Mouse (Mus musculus): ENCODE results near the gene Ube2j1. TPM values are rescaled to one million over a fixed set of nuclear protein-coding genes. Genes with fewer than 3 reads are reported as not detected.

Ube2j1 gene
- total and polyA plus RNA-seq, 2 experiments, result 13.1 to 21.3 TPM

DNA sequence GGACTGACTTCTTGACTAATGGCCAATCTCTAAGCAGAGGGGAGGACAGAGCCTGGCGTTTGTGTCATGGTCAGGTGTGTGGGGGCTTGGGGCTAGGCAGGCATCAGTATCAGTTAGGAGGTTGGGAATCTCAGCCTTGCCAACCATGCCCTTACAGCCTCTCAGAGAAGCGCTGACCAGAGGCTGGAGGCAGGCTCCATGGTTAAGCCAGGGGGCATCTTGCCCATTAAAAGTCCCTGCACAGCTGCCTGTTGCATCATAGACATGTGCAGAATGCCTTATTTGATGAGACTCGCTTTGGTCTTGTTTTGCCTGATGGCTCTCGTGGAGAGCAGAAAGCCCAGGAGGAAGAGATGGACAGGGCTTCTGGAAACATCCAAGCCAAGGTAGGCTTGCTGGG, 31.8 kb downstream of the Ube2j1 start, which contains the start of gene Gabrr2:
Gene Gabrr2 (plus strand): TSS at position 19 of the 400 bp plus-strand sequence.
- H3K9ac ChIP-seq (ENCODE audit: low read depth, low read length), result no peak within 1 kb of the TSS
- no peak for DNase-seq (ENCODE audit: extremely low read depth, low read depth, low spot score)
- no peak for TF ChIP-seq CTCF (IDR thresholded peaks at IDR 0.05; ENCODE audit: low read depth, low read length)
- TF ChIP-seq POLR2A (IDR thresholded peaks at IDR 0.05; ENCODE audit: extremely low read depth, insufficient read depth, low read length), result no peak
- no peak within 1 kb of the TSS for H3K27ac ChIP-seq (replicated peaks; ENCODE audit: insufficient read depth, low read depth, low read length)
- no peaks in the 10 kb centered on the region for H3K79me2 ChIP-seq (ENCODE audit: control insufficient read depth, insufficient read depth, low read length)
- 88% methylated on average over 4 of the region's 4 CpGs for WGBS
- no peaks in the 10 kb centered on the region for H3K36me3 ChIP-seq (ENCODE audit: control insufficient read depth, insufficient read depth, low read length)
- no peak within 1 kb of the TSS for H3K4me3 ChIP-seq (ENCODE audit: insufficient read depth, low read depth, low read length)
- H3K27me3 ChIP-seq (ENCODE audit: control insufficient read depth, insufficient read depth, low read length), result no peaks in the 10 kb centered on the region
- 0 out of 2 replicates have a peak, but pooled peaks cover 2% of the 10 kb centered on the region for H3K4me1 ChIP-seq (ENCODE audit: control insufficient read depth, insufficient read depth, low read length)

- no peak overlapping the region for H3K9ac ChIP-seq (ENCODE audit: low read depth, low read length)
- no peaks in the 10 kb centered on the region for H3K27me3 ChIP-seq (ENCODE audit: control insufficient read depth, insufficient read depth, low read length)
- no peak for DNase-seq (ENCODE audit: extremely low read depth, low read depth, low spot score)
- TF ChIP-seq CTCF (IDR thresholded peaks at IDR 0.05; ENCODE audit: low read depth, low read length) (no peak), POLR2A (IDR thresholded peaks at IDR 0.05; ENCODE audit: extremely low read depth, insufficient read depth, low read length) (no peak)
- WGBS, result 88% methylated on average over 6 of the region's 6 CpGs
- H3K4me3 ChIP-seq (ENCODE audit: insufficient read depth, low read depth, low read length), result no peak overlapping the region
- H3K4me1 ChIP-seq (ENCODE audit: control insufficient read depth, insufficient read depth, low read length), result no peaks in the 10 kb centered on the region
- no peaks in the 10 kb centered on the region for H3K36me3 ChIP-seq (ENCODE audit: control insufficient read depth, insufficient read depth, low read length)
- H3K27ac ChIP-seq (replicated peaks; ENCODE audit: insufficient read depth, low read depth, low read length), result no peak overlapping the region
- H3K79me2 ChIP-seq (ENCODE audit: control insufficient read depth, insufficient read depth, low read length), result no peaks in the 10 kb centered on the region
Observed at GRCm38 (mm10) chr4:33064986-33065385, 33.8 kb downstream of the Ube2j1 start.

- TF ChIP-seq CTCF (IDR thresholded peaks at IDR 0.05; ENCODE audit: low read depth, low read length), result no peak
- no peak for TF ChIP-seq POLR2A (IDR thresholded peaks at IDR 0.05; ENCODE audit: extremely low read depth, insufficient read depth, low read length)
- 51% methylated on average over 14 of the region's 14 CpGs for WGBS
- no peak for DNase-seq (ENCODE audit: extremely low read depth, low read depth, low spot score)
- Histone ChIP-seq H3K27me3 (ENCODE audit: control insufficient read depth, insufficient read depth, low read length) (no peaks in the 10 kb centered on the region), H3K4me3 (ENCODE audit: insufficient read depth, low read depth, low read length) (no peak overlapping the region), H3K79me2 (ENCODE audit: control insufficient read depth, insufficient read depth, low read length) (no peaks in the 10 kb centered on the region), H3K4me1 (ENCODE audit: control insufficient read depth, insufficient read depth, low read length) (no peaks in the 10 kb centered on the region), H3K36me3 (ENCODE audit: control insufficient read depth, insufficient read depth, low read length) (no peaks in the 10 kb centered on the region), H3K27ac (replicated peaks; ENCODE audit: insufficient read depth, low read depth, low read length) (no peak overlapping the region), H3K9ac (ENCODE audit: low read depth, low read length) (no peak overlapping the region)
Observed at GRCm38 (mm10) chr4:33066223-33066960, 35.2 kb downstream of the Ube2j1 start.

DNA sequence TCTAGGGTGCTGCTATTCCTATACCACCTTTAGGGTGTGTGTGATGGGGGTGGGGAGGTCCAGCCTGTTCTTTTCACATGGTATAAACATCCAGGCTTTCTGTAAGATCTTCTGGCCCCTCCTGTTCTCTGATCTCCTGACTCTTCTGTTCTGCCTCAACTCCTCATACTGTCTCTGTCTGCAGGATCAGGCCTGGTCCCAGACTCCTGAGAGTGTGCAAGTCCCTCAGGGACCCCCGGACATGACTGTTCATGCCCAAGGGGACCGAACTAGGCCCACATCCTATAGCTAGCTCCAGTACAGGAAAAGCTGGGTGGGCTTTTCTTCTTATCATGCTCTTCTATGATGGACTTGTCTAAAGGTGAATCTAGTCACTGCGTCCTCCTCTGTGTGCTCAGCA, 36.1 kb downstream of the Ube2j1 start:
- no peaks in the 10 kb centered on the region for H3K4me1 ChIP-seq (ENCODE audit: control insufficient read depth, insufficient read depth, low read length)
- no peak overlapping the region for H3K27ac ChIP-seq (replicated peaks; ENCODE audit: insufficient read depth, low read depth, low read length)
- no peaks in the 10 kb centered on the region for H3K36me3 ChIP-seq (ENCODE audit: control insufficient read depth, insufficient read depth, low read length)
- no peak for TF ChIP-seq CTCF (IDR thresholded peaks at IDR 0.05; ENCODE audit: low read depth, low read length)
- TF ChIP-seq POLR2A (IDR thresholded peaks at IDR 0.05; ENCODE audit: extremely low read depth, insufficient read depth, low read length), result no peak
- H3K4me3 ChIP-seq (ENCODE audit: insufficient read depth, low read depth, low read length), result no peak overlapping the region
- no peak overlapping the region for H3K9ac ChIP-seq (ENCODE audit: low read depth, low read length)
- H3K27me3 ChIP-seq (ENCODE audit: control insufficient read depth, insufficient read depth, low read length), result no peaks in the 10 kb centered on the region
- 97% methylated on average over 3 of the region's 3 CpGs for WGBS
- no peaks in the 10 kb centered on the region for H3K79me2 ChIP-seq (ENCODE audit: control insufficient read depth, insufficient read depth, low read length)
- no peak for DNase-seq (ENCODE audit: extremely low read depth, low read depth, low spot score)

- H3K79me2 ChIP-seq (ENCODE audit: control insufficient read depth, insufficient read depth, low read length), result no peaks in the 10 kb centered on the region
- H3K27me3 ChIP-seq (ENCODE audit: control insufficient read depth, insufficient read depth, low read length), result no peaks in the 10 kb centered on the region
- H3K4me1 ChIP-seq (ENCODE audit: control insufficient read depth, insufficient read depth, low read length), result no peaks in the 10 kb centered on the region
- no peak overlapping the region for H3K27ac ChIP-seq (replicated peaks; ENCODE audit: insufficient read depth, low read depth, low read length)
- no peak overlapping the region for H3K4me3 ChIP-seq (ENCODE audit: insufficient read depth, low read depth, low read length)
- WGBS, result 94% methylated on average over 6 of the region's 6 CpGs
- H3K9ac ChIP-seq (ENCODE audit: low read depth, low read length), result no peak overlapping the region
- no peak for DNase-seq (ENCODE audit: extremely low read depth, low read depth, low spot score)
- TF ChIP-seq CTCF (IDR thresholded peaks at IDR 0.05; ENCODE audit: low read depth, low read length), result no peak
- no peak for TF ChIP-seq POLR2A (IDR thresholded peaks at IDR 0.05; ENCODE audit: extremely low read depth, insufficient read depth, low read length)
- H3K36me3 ChIP-seq (ENCODE audit: control insufficient read depth, insufficient read depth, low read length), result no peaks in the 10 kb centered on the region
Observed at GRCm38 (mm10) chr4:33067826-33068225, 36.6 kb downstream of the Ube2j1 start.

- TF ChIP-seq CTCF (IDR thresholded peaks at IDR 0.05; ENCODE audit: low read depth, low read length) (no peak), POLR2A (IDR thresholded peaks at IDR 0.05; ENCODE audit: extremely low read depth, insufficient read depth, low read length) (no peak)
- Histone ChIP-seq H3K27ac (replicated peaks; ENCODE audit: insufficient read depth, low read depth, low read length) (no peak overlapping the region), H3K9ac (ENCODE audit: low read depth, low read length) (no peak overlapping the region), H3K4me3 (ENCODE audit: insufficient read depth, low read depth, low read length) (no peak overlapping the region), H3K27me3 (ENCODE audit: control insufficient read depth, insufficient read depth, low read length) (no peaks in the 10 kb centered on the region), H3K36me3 (ENCODE audit: control insufficient read depth, insufficient read depth, low read length) (no peaks in the 10 kb centered on the region), H3K79me2 (ENCODE audit: control insufficient read depth, insufficient read depth, low read length) (no peaks in the 10 kb centered on the region), H3K4me1 (ENCODE audit: control insufficient read depth, insufficient read depth, low read length) (no peaks in the 10 kb centered on the region)
- DNase-seq (ENCODE audit: extremely low read depth, low read depth, low spot score), result no peak
- WGBS, result 73% methylated on average over 6 of the region's 6 CpGs
Observed at GRCm38 (mm10) chr4:33068894-33069293, 37.7 kb downstream of the Ube2j1 start.
